Mouse (Mus musculus) layer of hippocampus, adult 18-20 months (tissue): ENCODE measurements at regions not wholly inside any gene's neighbourhood (a gene's known extent, or its start where the extent isn't known, plus 50 kb on each side); places are given as distances from the start of the nearest gene placed in this dataset.
A peak's percentile ranks its signal among the peaks of the same experiment; 100 is the strongest.

Experiments
- DNase-seq, 2 experiments: peaks; one replicate each; pipeline ENCODE4 v3.0.0; 2022; ENCODE audit warnings: low spot score in 2 of 2

DNA sequence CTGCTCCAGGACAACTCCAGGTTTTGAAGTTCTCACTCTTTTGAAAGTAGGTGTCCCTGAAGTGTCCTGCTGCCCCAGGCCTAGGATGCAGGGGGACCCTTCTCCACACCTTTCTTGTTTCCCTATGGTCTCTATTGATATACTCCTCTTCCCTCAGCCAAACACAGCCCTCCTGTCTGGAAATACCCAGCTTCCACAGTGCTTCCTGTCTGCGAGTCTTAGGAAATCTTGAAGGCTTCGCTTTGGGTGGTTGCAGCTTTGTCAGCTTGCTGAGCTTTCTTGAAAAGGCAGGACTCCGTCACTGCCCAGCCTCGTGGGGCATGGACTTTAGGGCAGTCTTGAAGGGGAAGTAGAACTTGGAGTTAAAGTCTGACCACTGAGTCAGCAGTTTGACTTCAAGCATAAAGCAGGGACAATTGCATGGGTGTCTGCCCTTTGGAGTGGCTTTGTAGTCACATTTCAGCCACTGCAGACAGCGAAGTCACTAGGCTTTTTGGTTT is 51.1 kb upstream of the Lrrc52 start:
- DNase-seq: no peak

DNA sequence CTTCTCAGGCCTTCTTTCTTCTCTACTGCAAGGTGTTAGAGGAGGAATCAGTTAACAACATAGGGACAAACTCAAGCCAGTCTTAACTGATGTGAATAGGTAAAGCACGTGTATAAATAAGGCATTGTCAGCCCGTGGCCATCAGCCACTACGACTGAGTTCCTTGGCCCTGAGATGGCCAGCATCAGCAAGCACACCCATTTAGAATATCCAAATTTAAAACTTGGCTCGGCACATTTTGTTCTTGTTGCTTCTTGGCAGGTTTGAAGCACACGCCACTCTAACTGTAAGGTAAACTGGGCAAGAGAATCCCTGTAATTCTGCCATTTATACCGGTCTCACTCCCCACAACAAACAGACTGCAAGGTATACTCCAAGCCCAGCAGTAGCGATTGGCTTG is 57.3 kb upstream of the Lrrc52 start:
- no peak for DNase-seq

DNA sequence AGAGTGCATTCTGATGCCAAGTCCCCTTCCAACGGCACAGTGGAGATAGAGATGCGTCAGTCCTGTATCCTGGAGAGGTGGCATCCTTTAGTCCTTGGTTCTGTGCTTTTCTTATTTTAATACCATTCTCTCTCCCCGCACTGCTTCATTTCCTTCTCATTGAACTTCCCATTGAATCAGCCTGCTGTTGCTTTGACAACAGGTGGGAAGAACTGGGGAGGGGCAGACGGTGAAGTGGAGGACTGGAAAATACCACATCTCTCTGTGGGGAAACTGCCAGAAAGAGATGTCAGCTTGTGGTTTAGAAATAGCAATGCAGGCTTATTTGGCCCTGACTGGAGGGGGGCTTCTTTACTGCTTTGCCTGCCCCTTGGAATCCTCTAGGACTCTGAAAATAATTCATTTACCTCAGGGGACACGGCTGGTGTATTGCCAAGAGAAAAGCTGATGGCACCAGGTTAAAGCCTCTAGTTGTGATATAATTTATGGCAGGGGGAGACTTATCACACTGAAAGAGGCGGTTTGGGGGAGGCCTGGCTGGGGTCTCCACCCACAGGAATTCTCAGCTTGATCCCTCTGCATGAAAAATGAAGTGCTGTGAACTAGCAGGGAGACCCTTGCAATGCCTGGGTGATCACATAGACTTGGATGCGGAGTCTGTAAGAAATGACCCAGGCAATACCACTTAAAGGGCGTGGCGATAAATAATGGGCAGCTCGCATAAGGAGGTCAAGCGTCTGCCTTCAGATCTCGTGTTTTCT is 65.4 kb upstream of the Rxrg start:
- peak; percentile 15 to 22 for DNase-seq

DNA sequence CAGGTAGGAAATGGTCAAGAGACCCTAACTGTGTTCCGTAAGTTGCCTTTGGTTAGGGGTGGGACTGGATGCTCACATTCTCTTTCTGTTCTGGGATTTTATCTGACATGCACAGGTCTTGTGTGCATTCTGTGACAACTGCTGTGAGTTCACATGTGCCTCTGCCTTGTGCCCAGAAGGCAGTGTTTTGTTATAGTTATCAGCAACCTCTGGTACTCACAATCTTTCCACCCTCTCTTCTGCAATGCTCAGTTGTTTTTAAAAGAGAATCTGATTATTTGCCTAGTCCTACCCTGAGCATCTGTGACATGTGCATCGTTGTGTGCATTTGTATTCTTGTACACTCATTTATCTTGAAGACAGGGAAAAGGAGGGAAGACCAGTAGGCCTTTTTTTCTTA is 52.2 kb upstream of the Rxrg start:
- DNase-seq: no peak

DNA sequence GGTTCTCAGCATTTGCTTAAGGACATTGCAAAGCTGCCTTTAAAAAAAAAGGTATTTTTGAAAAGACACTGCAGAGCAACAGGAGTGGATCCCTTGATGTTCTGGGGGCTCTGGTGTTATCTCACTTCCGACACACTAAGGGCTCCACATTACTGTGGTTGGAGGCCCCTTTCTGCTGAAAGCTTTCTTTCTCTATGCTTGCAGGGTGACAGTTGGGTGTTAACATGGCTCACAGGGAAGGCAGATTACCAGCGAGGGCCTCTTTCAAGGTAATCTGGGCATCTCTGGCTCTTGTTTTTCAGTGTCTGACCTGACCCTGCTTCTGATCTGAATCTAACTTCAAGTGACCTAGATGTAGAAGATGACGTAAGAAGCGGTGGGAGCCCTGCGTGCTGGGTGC is 50.9 kb upstream of the Rxrg start:
- no peak for DNase-seq
